Mouse (Mus musculus) hindbrain, postnatal 0 days (tissue): ENCODE results near the gene Farp1. TPM values are rescaled to one million over a fixed set of nuclear protein-coding genes. Genes with fewer than 3 reads are reported as not detected.

Experiments used
- ATAC-seq: fragments of 200-750 bp; cut with Nextera tagmentation; 2 replicates; pipeline ENCODE4 v1.8.0; 2017; ENCODE audit warnings: mild to moderate bottlenecking, moderate TSS enrichment, moderate library complexity
- DNase-seq: peaks from one replicate; pipeline ENCODE4 v3.0.0-alpha.2; 2015; ENCODE audit warnings: low spot score
- H3K27ac ChIP-seq: fragments of 300-500 bp; sonication (generic); 2 replicates; pipeline ENCODE4 v1.5.1; 2014; ENCODE audit warnings: mild to moderate bottlenecking
- H3K27me3 ChIP-seq: fragments of 300-500 bp; sonication (generic); 2 replicates; pipeline ENCODE4 v1.6.1; 2014; ENCODE audit warnings: low read length, mixed read lengths; ENCODE audit not compliant: insufficient read depth
- H3K36me3 ChIP-seq: fragments of 300-500 bp; sonication (generic); 2 replicates; pipeline ENCODE4 v1.6.1; 2014; ENCODE audit warnings: low read length, mixed read lengths; ENCODE audit not compliant: insufficient read depth
- H3K4me1 ChIP-seq: fragments of 300-500 bp; sonication (generic); 2 replicates; pipeline ENCODE4 v1.6.1; 2014; ENCODE audit warnings: antibody characterized with exemption, low read length, mixed read lengths; ENCODE audit not compliant: insufficient read depth
- H3K4me2 ChIP-seq: fragments of 300-500 bp; sonication (generic); 2 replicates; pipeline ENCODE4 v1.6.1; 2014; ENCODE audit warnings: low read depth, mild to moderate bottlenecking, low read length, moderate library complexity, mixed read lengths
- H3K4me3 ChIP-seq: fragments of 300-500 bp; sonication (generic); 2 replicates; pipeline ENCODE4 v1.5.1; 2014; ENCODE audit warnings: low read length
- H3K9ac ChIP-seq: fragments of 300-500 bp; sonication (generic); replicated peaks from 2 replicates; pipeline ENCODE4 v1.6.1; 2014; ENCODE audit warnings: mild to moderate bottlenecking, low read length, moderate library complexity, mixed read lengths
- H3K9me3 ChIP-seq: fragments of 300-500 bp; sonication (generic); 2 replicates; pipeline ENCODE4 v1.6.1; 2016; ENCODE audit warnings: low read length, mixed read lengths
- CTCF ChIP-seq: IDR thresholded peaks from 2 replicates; pipeline ENCODE4 v1.5.1; 2016; ENCODE audit warnings: antibody characterized with exemption, control low read depth, low read depth
- WGBS: fragments of 180-500 bp; shearing (Covaris S2); extraction: QIAGEN DNeasy Blood & Tissue Kit; methylation state at CpG from one replicate; pipeline ENCODE4 v1.1.7; 2014; 5-methylcytosine and 5-hydroxymethylcytosine counted together
- polyA plus RNA-seq: library from polyadenylated mRNA; unstranded; fragments of >200 nt; fragmentation: Nextera tagmentation; extraction: Ambion mirVana; gene quantifications from 2 replicates; pipeline ENCODE4 v1.2.1, GENCODE M21; 2015
- total RNA-seq: library from RNA; depleted of rRNA; stranded (reverse); fragments of >200 nt; gene quantifications from 2 replicates; pipeline ENCODE4 v1.2.3, GENCODE M21; 2014

The Farp1 gene
- total and polyA plus RNA-seq, 2 experiments from 2014 or later = 31.7 to 99.0 TPM

DNA sequence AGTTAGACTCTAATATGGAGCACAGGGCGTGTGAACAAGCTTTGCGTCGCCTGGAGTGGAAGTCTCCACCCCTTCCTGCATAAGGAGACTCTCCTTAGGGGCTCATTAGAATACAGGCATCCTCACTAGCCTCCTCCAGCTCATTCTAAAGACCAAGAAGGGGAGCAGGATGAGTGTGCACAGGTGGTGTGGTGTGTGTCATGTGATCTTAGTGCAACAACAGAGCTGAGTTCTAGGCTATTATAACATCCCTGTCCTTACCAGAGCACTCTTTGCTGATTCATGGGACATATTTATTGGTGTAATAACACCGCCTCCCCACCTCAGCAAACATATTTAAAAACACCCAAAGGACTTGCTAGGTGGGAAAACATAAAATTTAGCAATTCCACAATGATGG is 120.2 kb downstream of the Farp1 start:
- DNase-seq (no peak), ATAC-seq (no peak)
- 80% methylated on average over 4 of the region's 4 CpGs for WGBS
- H3K9ac ChIP-seq = no peak overlapping the region
- no peaks in the 10 kb centered on the region for H3K27me3 ChIP-seq
- no peak overlapping the region for H3K27ac ChIP-seq
- H3K4me2 ChIP-seq = no peak overlapping the region
- H3K36me3 ChIP-seq = no peaks in the 10 kb centered on the region
- no peak overlapping the region for H3K4me3 ChIP-seq
- TF ChIP-seq CTCF = no peak
- H3K9me3 ChIP-seq = no peaks in the 10 kb centered on the region
- H3K4me1 ChIP-seq = peaks cover 16% of the 10 kb centered on the region

DNA sequence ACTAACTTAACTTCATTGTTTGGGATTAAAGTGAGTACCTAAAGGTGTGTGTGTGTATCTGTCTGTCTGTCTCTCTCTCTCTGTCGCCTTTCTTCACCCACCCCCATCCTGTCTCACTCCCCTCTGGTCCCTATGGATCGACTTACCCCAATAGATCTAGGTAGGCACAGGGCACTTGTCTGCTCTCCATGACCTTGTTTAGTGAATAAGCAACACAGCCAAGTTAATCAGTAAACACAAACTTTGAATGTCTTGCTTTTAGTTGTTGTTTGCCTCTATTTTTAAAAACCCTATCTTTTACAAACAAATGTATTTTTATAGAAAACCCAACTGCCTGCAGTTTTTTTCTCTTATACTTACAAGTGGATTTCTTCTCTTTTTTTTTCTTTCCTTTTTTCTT is 123.6 kb downstream of the Farp1 start:
- H3K27me3 ChIP-seq = no peaks in the 10 kb centered on the region
- H3K9me3 ChIP-seq = no peaks in the 10 kb centered on the region
- H3K4me2 ChIP-seq = no peak overlapping the region
- H3K9ac ChIP-seq = no peak overlapping the region
- no peak overlapping the region for H3K4me3 ChIP-seq
- no peak overlapping the region for H3K27ac ChIP-seq
- 80% methylated on average over 2 of the region's 2 CpGs for WGBS
- no peak for DNase-seq
- ATAC-seq = no peak
- no peaks in the 10 kb centered on the region for H3K36me3 ChIP-seq
- TF ChIP-seq CTCF = no peak
- no peaks in the 10 kb centered on the region for H3K4me1 ChIP-seq

DNA sequence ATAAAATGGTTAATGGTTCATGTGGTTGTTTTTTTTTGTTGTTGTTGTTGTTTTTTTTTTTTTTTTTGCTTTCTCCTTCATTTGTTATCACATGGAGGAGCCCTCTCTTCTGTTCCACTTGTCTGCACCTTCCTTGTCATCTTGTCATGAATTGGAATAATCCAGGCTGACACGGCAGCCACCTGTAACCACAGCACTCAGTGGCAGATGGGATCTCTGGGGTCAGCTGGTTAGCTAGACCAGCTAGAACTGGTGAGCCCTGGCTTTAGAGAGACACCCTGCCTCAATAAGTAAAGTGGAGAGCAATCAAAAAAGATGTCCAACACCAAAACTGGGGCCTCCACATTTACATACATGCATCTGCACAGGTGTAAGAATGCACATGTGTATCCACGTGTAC is 127.8 kb downstream of the Farp1 start:
- TF ChIP-seq CTCF = no peak
- H3K27me3 ChIP-seq = no peaks in the 10 kb centered on the region
- no peaks in the 10 kb centered on the region for H3K36me3 ChIP-seq
- no peak overlapping the region for H3K9ac ChIP-seq
- WGBS = 87% methylated on average over 2 of the region's 2 CpGs
- H3K4me1 ChIP-seq = no peaks in the 10 kb centered on the region
- ATAC-seq (no peak; the same call in 1 of the 2 replicates), DNase-seq (no peak)
- no peaks in the 10 kb centered on the region for H3K9me3 ChIP-seq
- H3K27ac ChIP-seq = no peak overlapping the region
- no peak overlapping the region for H3K4me3 ChIP-seq
- no peak overlapping the region for H3K4me2 ChIP-seq

DNA sequence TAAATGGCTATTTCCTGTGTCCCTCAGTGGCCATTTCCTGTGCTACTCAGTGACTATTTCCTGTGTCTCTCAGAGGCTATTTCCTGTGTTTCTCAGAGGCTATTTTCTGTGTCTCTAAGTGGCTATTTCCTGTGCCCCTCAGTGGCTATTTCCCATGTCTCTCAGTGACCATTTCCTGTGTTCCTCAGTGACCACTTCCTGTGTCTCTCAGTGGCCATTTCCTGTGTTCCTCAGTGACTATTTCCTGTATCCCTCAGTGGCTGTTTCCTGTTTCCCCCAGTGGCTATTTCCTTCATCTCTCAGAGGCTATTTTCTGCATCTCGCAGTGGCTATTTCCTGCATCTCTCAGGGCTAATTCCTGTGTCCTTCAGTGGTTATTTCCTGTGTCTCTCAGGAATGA is 129.9 kb downstream of the Farp1 start:
- 88% methylated on average over 1 of the region's 1 CpGs for WGBS
- no peak overlapping the region for H3K27ac ChIP-seq
- no peak overlapping the region for H3K4me3 ChIP-seq
- no peak overlapping the region for H3K4me2 ChIP-seq
- H3K36me3 ChIP-seq = no peaks in the 10 kb centered on the region
- H3K9ac ChIP-seq = no peak overlapping the region
- no peaks in the 10 kb centered on the region for H3K4me1 ChIP-seq
- ATAC-seq = no peak
- no peaks in the 10 kb centered on the region for H3K27me3 ChIP-seq
- TF ChIP-seq CTCF = no peak
- no peaks in the 10 kb centered on the region for H3K9me3 ChIP-seq
- no peak for DNase-seq

DNA sequence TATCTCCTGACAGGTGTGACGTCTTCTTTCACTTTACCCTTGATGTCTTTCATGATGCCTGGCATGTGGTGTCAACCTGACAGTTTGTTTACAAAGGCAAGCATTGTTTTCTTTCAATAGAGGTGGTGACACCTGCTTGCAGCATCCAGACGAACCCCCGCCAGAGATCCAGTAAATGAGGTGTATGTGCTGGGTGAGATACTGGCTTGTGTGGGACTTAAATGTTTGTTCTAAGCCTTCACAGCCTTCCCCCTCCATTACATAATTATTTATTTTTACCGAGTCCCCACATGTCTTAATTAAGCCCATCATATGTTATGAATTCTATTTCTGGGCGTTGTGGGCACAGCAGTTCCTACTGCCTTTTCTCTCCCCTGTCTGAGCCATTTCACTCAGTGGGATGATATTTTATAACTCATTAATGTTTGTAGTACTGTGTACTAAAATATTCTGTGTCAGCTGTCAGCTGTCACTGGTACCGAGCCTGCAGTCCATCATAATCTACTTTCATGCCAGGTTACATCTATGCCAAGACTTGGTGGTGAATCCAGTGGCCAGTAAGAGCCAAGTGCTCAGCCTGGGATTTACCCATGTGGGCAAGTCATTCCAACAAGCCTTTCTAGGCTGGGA is 130.5 kb downstream of the Farp1 start:
- DNase-seq (peak; percentile 38), ATAC-seq (peak; percentile 45)
- Histone ChIP-seq H3K27me3 (no peaks in the 10 kb centered on the region), H3K4me3 (no peak overlapping the region), H3K9me3 (no peaks in the 10 kb centered on the region), H3K4me2 (no peak overlapping the region), H3K4me1 (no peaks in the 10 kb centered on the region), H3K36me3 (no peaks in the 10 kb centered on the region), H3K27ac (peak overlapping the region; percentile 16; the same call in 1 of the 2 replicates), H3K9ac (no peak overlapping the region)
- no peak for TF ChIP-seq CTCF
- WGBS = 39% methylated on average over 6 of the region's 6 CpGs

DNA sequence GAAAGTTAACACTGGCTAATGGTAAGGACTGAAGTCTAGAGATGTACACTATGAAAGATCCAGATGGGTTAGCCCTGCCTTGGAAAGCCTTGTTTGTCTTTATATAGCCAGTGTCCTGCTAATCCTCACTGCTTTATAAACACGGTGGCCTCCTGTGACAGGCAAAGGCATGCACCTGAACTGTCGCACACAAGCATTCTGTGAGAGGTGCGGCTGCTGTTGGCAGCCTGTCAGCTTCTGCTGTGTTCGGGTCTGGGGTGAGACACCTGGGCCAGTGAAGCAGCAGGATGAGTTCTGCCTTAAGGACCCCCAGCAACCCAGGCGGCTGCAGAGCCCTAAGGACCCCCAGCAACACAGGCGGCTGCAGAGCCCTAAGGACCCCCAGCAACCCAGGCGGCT is 131.0 kb downstream of the Farp1 start:
- Histone ChIP-seq H3K4me1 (no peaks in the 10 kb centered on the region), H3K9ac (no peak overlapping the region), H3K27me3 (no peaks in the 10 kb centered on the region), H3K4me3 (no peak overlapping the region), H3K4me2 (no peak overlapping the region), H3K36me3 (no peaks in the 10 kb centered on the region), H3K27ac (0 out of 2 replicates have a peak overlapping the region, but pooled peaks have one; percentile 16), H3K9me3 (no peaks in the 10 kb centered on the region)
- DNase-seq = no peak
- no peak for TF ChIP-seq CTCF
- ATAC-seq = no peak
- WGBS = 85% methylated on average over 7 of the region's 7 CpGs

DNA sequence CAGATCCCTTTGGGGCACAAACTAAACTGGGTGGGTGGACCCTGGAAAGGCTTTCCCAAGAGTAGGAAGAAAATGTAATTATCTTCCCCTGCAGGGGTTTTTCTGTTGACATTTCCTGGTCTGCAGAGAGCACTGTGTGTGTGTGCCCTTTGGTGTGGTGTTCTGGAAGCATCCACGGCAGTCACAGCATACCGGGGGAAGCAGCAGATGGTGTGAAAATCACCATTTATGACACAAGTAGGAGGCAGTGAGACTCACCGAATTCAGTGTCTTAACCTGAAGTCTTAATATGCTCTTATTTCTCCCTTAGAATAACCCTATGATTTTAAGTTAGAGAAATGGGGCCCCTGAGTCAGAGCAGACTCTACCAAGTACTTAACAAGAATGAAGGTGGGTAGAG is 133.7 kb downstream of the Farp1 start:
- H3K9me3 ChIP-seq = no peaks in the 10 kb centered on the region
- ATAC-seq = no peak
- 68% methylated on average over 3 of the region's 3 CpGs for whole genome bisulfite sequencing

More for the DNA sequence above, 133.7 kb downstream of the Farp1 start:
- Histone ChIP-seq H3K4me2 (no peak overlapping the region), H3K9ac (no peak overlapping the region), H3K27me3 (no peaks in the 10 kb centered on the region), H3K4me1 (peaks cover 22% of the 10 kb centered on the region), H3K4me3 (no peak overlapping the region), H3K36me3 (no peaks in the 10 kb centered on the region), H3K27ac (no peak overlapping the region)
- DNase-seq = no peak
- no peak for TF ChIP-seq CTCF
